Mouse (Mus musculus): Measurements from ENCODE around the gene Ogn. TPM values are rescaled to one million over a fixed set of nuclear protein-coding genes. Genes with fewer than 3 reads are reported as not detected.

Ogn gene
- polyA plus RNA-seq, 1 experiment from 2014 or later: 8.6 TPM

- H3K4me1 ChIP-seq (replicated peaks; ENCODE audit: control insufficient read depth, insufficient read depth, low read length): no peaks in the 10 kb centered on the region
- H3K36me3 ChIP-seq (replicated peaks; ENCODE audit: control insufficient read depth, insufficient read depth): no peaks in the 10 kb centered on the region
- DNase-seq (ENCODE audit: low spot score) (no peak), ATAC-seq (ENCODE audit: low FRiP score) (no peak)
- no peak overlapping the region for H3K4me3 ChIP-seq (replicated peaks; ENCODE audit: low read length)
- H3K9ac ChIP-seq: no peak overlapping the region
- no peak overlapping the region for H3K4me2 ChIP-seq (replicated peaks)
- 84% methylated on average over 6 of the region's 6 CpGs for WGBS
- H3K9me3 ChIP-seq (ENCODE audit: control insufficient read depth, low read length): no peaks in the 10 kb centered on the region
- H3K27ac ChIP-seq: no peak overlapping the region
- H3K27me3 ChIP-seq (ENCODE audit: control insufficient read depth, insufficient read depth, low read length): no peaks in the 10 kb centered on the region
These were observed 34.8 kb downstream of the Ogn start for GRCm38 (mm10) chr13:49642650-49643049.

GRCm38 (mm10) chr13:49643669-49644362 is 36.0 kb downstream of the Ogn start:
- H3K36me3 ChIP-seq (replicated peaks; ENCODE audit: control insufficient read depth, insufficient read depth): no peaks in the 10 kb centered on the region
- H3K9me3 ChIP-seq (ENCODE audit: control insufficient read depth, low read length): no peaks in the 10 kb centered on the region
- no peaks in the 10 kb centered on the region for H3K27me3 ChIP-seq (ENCODE audit: control insufficient read depth, insufficient read depth, low read length)
- H3K4me1 ChIP-seq (replicated peaks; ENCODE audit: control insufficient read depth, insufficient read depth, low read length): no peaks in the 10 kb centered on the region
- no peak overlapping the region for H3K4me3 ChIP-seq (replicated peaks; ENCODE audit: low read length)
- no peak overlapping the region for H3K4me2 ChIP-seq (replicated peaks)
- no peak overlapping the region for H3K27ac ChIP-seq
- no peak for ATAC-seq (ENCODE audit: low FRiP score)
- DNase-seq (ENCODE audit: low spot score): no peak
- H3K9ac ChIP-seq: no peak overlapping the region

- no peak overlapping the region for H3K9ac ChIP-seq
- no peak for ATAC-seq (ENCODE audit: low FRiP score)
- H3K4me1 ChIP-seq (replicated peaks; ENCODE audit: control insufficient read depth, insufficient read depth, low read length): no peaks in the 10 kb centered on the region
- H3K36me3 ChIP-seq (replicated peaks; ENCODE audit: control insufficient read depth, insufficient read depth): no peaks in the 10 kb centered on the region
- H3K9me3 ChIP-seq (ENCODE audit: control insufficient read depth, low read length): no peaks in the 10 kb centered on the region
- DNase-seq (ENCODE audit: low spot score): peak; percentile 69
- no peak overlapping the region for H3K4me2 ChIP-seq (replicated peaks)
- H3K27ac ChIP-seq: no peak overlapping the region
- H3K27me3 ChIP-seq (ENCODE audit: control insufficient read depth, insufficient read depth, low read length): no peaks in the 10 kb centered on the region
- no peak overlapping the region for H3K4me3 ChIP-seq (replicated peaks; ENCODE audit: low read length)
- WGBS: 91% methylated on average over 2 of the region's 2 CpGs
These were observed 37.1 kb downstream of the Ogn start for GRCm38 (mm10) chr13:49644731-49645529.

GRCm38 (mm10) chr13:49646019-49646418 is 38.2 kb downstream of the Ogn start:
- ATAC-seq (ENCODE audit: low FRiP score) (no peak), DNase-seq (ENCODE audit: low spot score) (no peak)
- Histone ChIP-seq H3K27ac (no peak overlapping the region), H3K4me1 (replicated peaks; ENCODE audit: control insufficient read depth, insufficient read depth, low read length) (no peaks in the 10 kb centered on the region), H3K9me3 (ENCODE audit: control insufficient read depth, low read length) (no peaks in the 10 kb centered on the region), H3K4me3 (replicated peaks; ENCODE audit: low read length) (no peak overlapping the region), H3K27me3 (ENCODE audit: control insufficient read depth, insufficient read depth, low read length) (no peaks in the 10 kb centered on the region), H3K9ac (no peak overlapping the region), H3K4me2 (replicated peaks) (no peak overlapping the region), H3K36me3 (replicated peaks; ENCODE audit: control insufficient read depth, insufficient read depth) (no peaks in the 10 kb centered on the region)
- WGBS: 83% methylated on average over 1 of the region's 1 CpGs

DNA sequence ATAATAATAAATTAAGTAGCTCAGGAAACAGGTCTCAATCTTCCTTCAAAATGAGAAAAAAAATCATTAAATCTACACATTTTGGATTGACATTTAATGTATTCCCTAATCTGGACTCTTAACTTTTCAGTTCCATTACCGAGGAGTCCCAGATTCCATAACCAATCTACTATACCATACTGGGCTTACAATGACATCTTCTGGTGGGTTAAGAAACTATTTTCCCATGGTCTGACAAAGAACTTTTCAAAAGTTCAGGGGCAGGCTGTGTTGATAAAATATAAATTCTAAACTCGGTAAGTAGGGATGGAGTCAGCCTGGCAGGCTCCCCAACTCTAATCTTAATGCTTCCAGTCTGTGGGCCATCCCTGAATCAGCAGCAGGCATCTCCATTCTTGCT is 43.3 kb downstream of the Ogn start:
- Histone ChIP-seq H3K27ac (no peak overlapping the region), H3K4me1 (replicated peaks; ENCODE audit: control insufficient read depth, insufficient read depth, low read length) (peaks cover 12% of the 10 kb centered on the region), H3K4me2 (replicated peaks) (no peak overlapping the region), H3K9ac (no peak overlapping the region), H3K36me3 (replicated peaks; ENCODE audit: control insufficient read depth, insufficient read depth) (peaks cover 11% of the 10 kb centered on the region), H3K9me3 (ENCODE audit: control insufficient read depth, low read length) (no peaks in the 10 kb centered on the region), H3K27me3 (ENCODE audit: control insufficient read depth, insufficient read depth, low read length) (no peaks in the 10 kb centered on the region), H3K4me3 (replicated peaks; ENCODE audit: low read length) (no peak overlapping the region)
- DNase-seq (ENCODE audit: low spot score): no peak
- no peak for ATAC-seq (ENCODE audit: low FRiP score)
- 54% methylated on average over 2 of the region's 2 CpGs for WGBS

- WGBS: 2% methylated on average over 4 of the region's 4 CpGs
- no peak for DNase-seq (ENCODE audit: low spot score)
- Histone ChIP-seq H3K4me2 (replicated peaks) (peak overlapping the region; percentile 58), H3K4me3 (replicated peaks; ENCODE audit: low read length) (peak overlapping the region; percentile 43), H3K36me3 (replicated peaks; ENCODE audit: control insufficient read depth, insufficient read depth) (peaks cover 15% of the 10 kb centered on the region), H3K9ac (peak overlapping the region; percentile 22; the same call in 1 of the 2 replicates), H3K9me3 (ENCODE audit: control insufficient read depth, low read length) (no peaks in the 10 kb centered on the region), H3K4me1 (replicated peaks; ENCODE audit: control insufficient read depth, insufficient read depth, low read length) (peaks cover 12% of the 10 kb centered on the region), H3K27me3 (ENCODE audit: control insufficient read depth, insufficient read depth, low read length) (no peaks in the 10 kb centered on the region), H3K27ac (no peak overlapping the region)
- ATAC-seq (ENCODE audit: low FRiP score): no peak
These were observed 44.0 kb downstream of the Ogn start for GRCm38 (mm10) chr13:49651781-49652351.

DNA sequence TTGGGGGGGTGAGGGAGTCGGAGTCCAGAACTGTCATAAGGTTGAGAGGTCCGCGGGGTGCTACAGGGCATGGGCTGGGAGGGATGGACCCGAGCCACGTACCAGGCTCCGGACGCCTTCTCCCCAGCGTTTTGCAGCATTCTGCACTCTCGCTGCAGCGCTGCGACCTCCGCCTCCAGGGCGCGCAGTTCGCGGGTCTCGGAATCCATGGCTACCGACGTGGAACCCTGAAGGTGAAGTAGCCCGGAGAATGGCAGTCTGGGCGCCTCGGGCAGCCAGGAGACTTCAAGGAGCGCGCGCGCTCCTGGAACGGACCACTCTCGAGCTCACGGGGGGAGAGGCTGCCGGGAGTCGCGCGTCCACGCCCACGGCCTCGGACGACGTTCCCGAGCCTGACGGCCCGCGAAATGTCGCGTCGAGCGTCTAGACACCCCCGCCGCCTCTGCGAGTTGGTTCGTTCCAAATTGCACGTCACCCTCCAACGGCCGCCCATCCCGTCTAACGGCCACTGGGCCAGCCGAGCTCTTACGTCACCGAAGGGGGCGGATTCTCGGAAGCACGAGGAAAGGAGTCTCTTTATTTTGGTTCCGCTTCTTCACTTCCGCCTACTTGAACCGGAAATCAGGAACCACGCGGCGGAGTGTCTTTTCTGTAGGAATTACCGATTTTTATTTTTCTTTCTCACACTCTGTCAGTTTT is 44.8 kb downstream of the Ogn start, which contains the start of the genes Cenpp and Nol8:
Cenpp (minus strand) TSS at position 305 of the 699 bp plus-strand sequence.
Nol8 (plus strand) TSS at position 598 of the 699 bp plus-strand sequence.
- ATAC-seq (ENCODE audit: low FRiP score) (peak; percentile 100), DNase-seq (ENCODE audit: low spot score) (peak; percentile 100)
- H3K9ac ChIP-seq: peak within 1 kb of the TSS; percentile 48

DNA sequence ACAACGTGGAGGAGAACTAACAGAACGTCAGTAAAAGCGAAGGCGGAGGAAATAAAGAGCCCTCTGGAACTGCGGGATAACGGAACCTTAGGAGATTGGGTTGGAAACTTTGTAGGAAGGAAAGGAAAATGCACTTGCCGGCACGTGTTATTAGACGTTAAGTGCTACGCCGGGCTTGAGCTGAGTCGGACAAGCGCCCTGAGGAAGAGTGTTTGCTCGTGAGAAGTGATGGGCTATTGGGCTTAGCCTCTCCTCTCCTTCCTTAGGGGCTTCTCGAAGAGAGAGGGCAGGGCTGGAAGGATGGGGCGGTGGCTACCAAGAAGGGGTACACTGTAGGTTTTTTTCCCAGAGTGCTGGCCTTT is 45.3 kb downstream of the Ogn start:
- Histone ChIP-seq H3K27me3 (ENCODE audit: control insufficient read depth, insufficient read depth, low read length) (no peaks in the 10 kb centered on the region), H3K9ac (peak overlapping the region; percentile 48), H3K4me2 (replicated peaks) (peak overlapping the region; percentile 69), H3K36me3 (replicated peaks; ENCODE audit: control insufficient read depth, insufficient read depth) (peaks cover 24% of the 10 kb centered on the region), H3K9me3 (ENCODE audit: control insufficient read depth, low read length) (no peaks in the 10 kb centered on the region), H3K4me3 (replicated peaks; ENCODE audit: low read length) (peak overlapping the region; percentile 61), H3K4me1 (replicated peaks; ENCODE audit: control insufficient read depth, insufficient read depth, low read length) (peaks cover 12% of the 10 kb centered on the region), H3K27ac (no peak overlapping the region)
- DNase-seq (ENCODE audit: low spot score) (no peak), ATAC-seq (ENCODE audit: low FRiP score) (peak; percentile 85)
- under 1% methylated on average over 16 of the region's 16 CpGs for WGBS

More for the DNA sequence above, 44.8 kb downstream of the Ogn start, which contains the start of the genes Cenpp and Nol8:
- WGBS: under 1% methylated on average over 68 of the region's 68 CpGs
- H3K9me3 ChIP-seq (ENCODE audit: control insufficient read depth, low read length): no peaks in the 10 kb centered on the region
- peaks cover 12% of the 10 kb centered on the region for H3K4me1 ChIP-seq (replicated peaks; ENCODE audit: control insufficient read depth, insufficient read depth, low read length)
- H3K27ac ChIP-seq: no peak within 1 kb of the TSS
- H3K36me3 ChIP-seq (replicated peaks; ENCODE audit: control insufficient read depth, insufficient read depth): peaks cover 23% of the 10 kb centered on the region
- H3K4me3 ChIP-seq (replicated peaks; ENCODE audit: low read length): peak within 1 kb of the TSS; percentile 61
- H3K27me3 ChIP-seq (ENCODE audit: control insufficient read depth, insufficient read depth, low read length): no peaks in the 10 kb centered on the region
- H3K4me2 ChIP-seq (replicated peaks): peak within 1 kb of the TSS; percentile 69
